Mouse (Mus musculus) splenic B cell, adult 2 months (primary cell): ENCODE measurements around the gene Wdr70.

ENCODE experiments used
- DNase-seq: peaks from one replicate; pipeline ENCODE4 v3.0.0-alpha.2; 2011; ENCODE audit warnings: low read depth, low spot score
- H3K27me3 ChIP-seq: 2 replicates; pipeline ENCODE4 v1.6.1; 2012; ENCODE audit warnings: mild to moderate bottlenecking, low read length, moderate library complexity, mixed read lengths; ENCODE audit not compliant: control insufficient read depth, poor library complexity, insufficient read depth, severe bottlenecking
- H3K36me3 ChIP-seq: 2 replicates; pipeline ENCODE4 v1.6.1; 2012; ENCODE audit warnings: mild to moderate bottlenecking, low read length, moderate library complexity, mixed read lengths; ENCODE audit not compliant: control insufficient read depth, poor library complexity, insufficient read depth, severe bottlenecking

Wdr70 gene

DNA sequence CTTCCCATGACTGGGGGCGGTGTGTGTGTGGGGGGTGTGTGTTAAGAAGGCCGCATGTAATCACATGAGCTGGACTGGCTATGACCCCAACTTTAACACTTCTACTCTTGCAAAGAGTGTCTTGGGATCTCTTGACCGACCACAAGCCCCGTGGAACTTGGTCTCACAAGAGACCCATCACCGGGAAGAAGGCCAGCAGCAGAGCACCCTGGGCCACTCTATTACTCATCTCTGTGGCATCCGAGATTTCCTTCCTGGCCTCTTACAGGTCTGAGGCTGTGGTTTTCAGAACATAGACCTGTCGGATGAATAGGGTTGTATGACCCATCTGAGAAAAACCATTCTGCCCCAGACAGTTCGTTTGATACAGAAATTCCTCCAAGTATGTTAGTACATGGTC, 212.4 kb downstream of the Wdr70 start:
- no peaks in the 10 kb centered on the region for H3K27me3 ChIP-seq
- H3K36me3 ChIP-seq, result peaks cover 5% of the 10 kb centered on the region
- no peak for DNase-seq

DNA sequence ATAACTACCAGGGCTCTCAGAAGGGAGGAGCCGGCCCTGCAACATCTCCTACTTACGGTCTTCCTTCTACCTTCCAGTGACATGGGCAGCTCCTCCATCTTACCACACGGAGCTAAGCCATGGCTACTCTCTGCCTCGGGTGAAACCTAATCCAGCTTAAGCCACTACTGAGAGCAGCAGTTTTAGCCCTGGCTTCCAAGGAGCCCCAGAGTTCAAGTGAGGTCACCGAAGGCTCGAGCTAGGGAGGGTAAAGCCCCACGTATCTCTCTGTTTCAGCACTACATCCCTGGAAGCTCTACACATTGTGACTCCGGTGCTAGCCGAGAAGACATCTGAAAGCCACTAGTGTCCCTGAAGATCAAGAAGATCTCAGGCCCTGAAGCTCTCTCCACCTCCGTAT, 213.9 kb downstream of the Wdr70 start:
- no peaks in the 10 kb centered on the region for H3K27me3 ChIP-seq
- peaks cover 5% of the 10 kb centered on the region for H3K36me3 ChIP-seq
- DNase-seq, result no peak

DNA sequence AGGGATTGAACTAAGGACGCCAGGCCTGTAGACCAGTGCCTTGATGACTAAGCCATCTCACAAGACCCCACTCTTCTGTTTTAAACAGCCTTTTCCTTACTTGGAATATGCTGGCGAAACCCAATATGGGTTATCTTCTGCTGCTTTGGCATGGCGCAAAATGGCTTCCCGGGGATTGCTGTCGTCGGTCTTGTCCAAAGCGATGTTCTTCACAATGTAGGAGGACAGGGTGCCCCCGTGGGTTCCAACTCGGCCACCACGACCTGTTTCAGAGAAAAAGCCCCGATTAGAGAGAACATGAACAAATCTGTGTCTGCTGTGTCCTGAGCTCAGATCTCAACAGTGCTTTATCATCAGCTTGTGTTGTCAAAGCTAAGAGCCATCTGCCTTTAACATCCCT, 214.8 kb downstream of the Wdr70 start:
- no peak for DNase-seq
- Histone ChIP-seq H3K36me3 (peaks cover 5% of the 10 kb centered on the region), H3K27me3 (no peaks in the 10 kb centered on the region)

DNA sequence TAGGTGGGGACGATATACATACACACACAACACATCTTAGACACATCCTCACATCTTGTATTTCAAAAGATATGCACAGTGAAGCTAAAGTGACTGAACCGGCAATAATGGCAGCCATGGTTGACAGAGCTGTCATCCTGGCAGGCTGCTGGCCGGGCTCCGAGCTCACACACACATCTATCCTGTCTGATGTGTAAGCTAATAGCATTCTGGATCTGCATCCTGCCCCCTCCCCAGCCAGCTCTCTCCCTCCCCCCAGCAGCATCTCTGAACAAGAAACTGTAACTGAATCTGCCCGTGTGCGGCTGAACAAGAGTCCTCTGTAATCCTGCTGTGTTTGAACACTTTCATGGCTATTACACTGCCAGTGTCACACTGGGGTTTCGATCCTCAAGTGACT, 219.1 kb downstream of the Wdr70 start:
- H3K27me3 ChIP-seq, result no peaks in the 10 kb centered on the region
- peaks cover 3% of the 10 kb centered on the region for H3K36me3 ChIP-seq
- no peak for DNase-seq

DNA sequence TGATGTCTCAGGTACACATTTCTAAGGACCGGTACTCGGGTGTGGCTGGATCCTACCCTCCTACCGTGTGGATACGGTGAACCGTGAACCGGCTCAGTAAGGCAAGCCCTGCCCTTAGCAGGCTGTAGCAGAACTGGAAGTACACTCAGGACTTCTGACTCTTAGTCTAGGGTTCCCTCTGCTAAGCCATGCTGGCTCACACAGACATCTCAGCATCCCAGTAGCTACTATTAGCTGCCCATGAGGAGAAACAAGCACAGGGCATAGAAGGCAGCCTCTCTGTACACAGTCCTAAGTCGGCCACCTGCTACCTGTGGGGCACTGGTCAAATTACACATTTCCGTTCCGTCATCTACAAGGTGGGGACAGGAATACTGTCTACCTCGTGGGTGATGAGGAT, 220.1 kb downstream of the Wdr70 start:
- H3K36me3 ChIP-seq, result peaks cover under 1% of the 10 kb centered on the region; the same call in 1 of the 2 replicates
- DNase-seq, result no peak
- H3K27me3 ChIP-seq, result no peaks in the 10 kb centered on the region

DNA sequence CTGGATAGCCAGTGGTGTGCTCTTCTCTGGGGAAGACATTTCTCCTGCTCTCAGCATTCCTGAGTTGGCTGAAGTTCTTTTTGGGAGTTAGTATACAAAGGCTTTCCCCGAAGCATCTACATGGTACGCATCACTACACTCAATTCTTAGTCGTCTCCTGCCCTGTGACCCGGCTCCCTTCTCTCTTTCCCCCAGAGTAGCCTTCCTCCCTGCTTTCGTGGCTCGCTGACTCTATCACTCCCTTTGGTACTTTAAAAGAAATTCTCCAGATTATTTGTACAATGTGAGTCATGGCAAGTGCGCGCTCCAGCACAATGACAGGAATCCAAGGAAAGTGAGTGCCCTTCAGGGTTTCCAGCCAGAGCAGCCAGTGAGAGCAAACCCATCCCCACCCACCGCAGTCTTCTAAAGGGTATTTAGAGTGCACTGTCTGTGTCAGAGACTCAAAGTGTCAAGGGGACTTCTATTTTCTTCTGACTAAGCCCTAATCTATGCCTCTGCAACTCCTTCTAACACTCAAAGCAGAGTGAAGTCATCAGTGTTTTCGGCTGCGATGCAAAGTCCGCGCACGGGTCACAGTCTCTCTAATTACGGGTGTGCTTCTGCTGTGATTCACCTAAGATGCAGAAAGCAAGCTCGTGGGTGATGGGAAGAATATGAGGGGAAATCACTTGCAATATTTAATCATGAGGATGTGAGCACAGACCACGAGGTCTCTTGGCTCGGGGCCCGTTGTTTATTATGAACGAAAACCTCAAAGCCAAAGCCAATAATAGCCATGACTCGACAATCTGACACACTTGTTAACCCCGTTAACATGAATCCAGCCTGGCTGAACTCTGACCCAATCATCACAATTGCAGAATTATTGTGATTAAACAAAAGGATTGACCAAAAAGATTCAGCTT, 221.2 kb downstream of the Wdr70 start:
- Histone ChIP-seq H3K36me3 (no peaks in the 10 kb centered on the region), H3K27me3 (no peaks in the 10 kb centered on the region)
- DNase-seq, result no peak

DNA sequence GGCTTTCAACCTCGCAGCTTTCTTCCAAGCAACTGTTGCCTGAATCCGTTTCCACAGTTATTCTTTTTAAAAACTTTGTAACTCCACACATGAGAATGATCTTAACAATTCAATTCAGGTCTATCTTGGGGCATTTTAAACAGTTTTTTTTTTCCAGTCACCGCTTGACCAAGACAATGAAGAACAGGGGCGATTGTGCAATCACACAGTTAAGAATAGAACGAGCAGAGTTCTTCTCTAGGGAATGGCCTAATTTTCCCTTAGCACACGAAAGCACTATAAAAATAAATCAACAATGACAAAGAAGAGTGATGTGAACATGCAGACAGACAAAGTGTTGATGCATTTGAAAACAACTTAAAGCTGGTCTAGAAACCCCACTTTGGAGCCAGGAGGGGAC, 223.1 kb downstream of the Wdr70 start:
- DNase-seq, result no peak
- H3K27me3 ChIP-seq, result no peaks in the 10 kb centered on the region
- H3K36me3 ChIP-seq, result no peaks in the 10 kb centered on the region

DNA sequence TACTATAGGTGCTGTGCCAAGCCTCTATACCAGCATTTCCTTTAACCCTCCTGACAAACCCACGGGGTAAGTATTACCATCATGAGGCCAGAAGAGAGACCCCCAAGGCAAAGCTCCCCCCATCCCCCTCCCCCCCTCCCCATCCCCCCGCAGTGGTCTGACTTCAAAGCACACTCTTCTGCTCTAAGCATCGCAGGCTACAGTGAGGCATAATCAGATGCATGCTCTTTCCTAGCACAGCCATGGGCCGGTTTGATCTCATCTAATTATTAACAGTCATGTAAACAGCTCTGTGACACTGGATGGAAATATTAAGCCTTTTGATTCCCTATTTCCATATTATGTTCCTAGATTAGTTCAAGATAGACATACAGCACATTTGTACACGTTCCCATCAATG, 226.5 kb downstream of the Wdr70 start:
- no peaks in the 10 kb centered on the region for H3K27me3 ChIP-seq
- no peak for DNase-seq
- no peaks in the 10 kb centered on the region for H3K36me3 ChIP-seq

DNA sequence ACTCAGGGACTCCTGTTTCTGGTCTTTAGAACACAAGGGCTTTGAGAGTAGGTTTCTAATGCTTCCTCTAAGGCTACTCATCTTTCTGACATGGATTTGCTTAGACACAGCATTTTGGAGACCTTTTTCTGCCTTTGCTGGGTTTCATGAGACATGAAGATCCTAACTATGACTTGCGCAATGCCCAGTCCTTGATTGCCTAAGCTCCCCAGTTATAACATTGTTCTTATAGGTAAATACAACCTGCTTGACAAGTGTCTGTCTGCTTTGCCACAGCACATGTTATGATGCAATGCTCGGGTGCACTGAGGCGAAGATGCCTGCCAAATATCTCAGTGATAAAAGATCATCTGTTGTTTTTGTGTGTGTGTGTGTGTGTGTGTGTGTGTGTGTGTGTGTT, 233.7 kb downstream of the Wdr70 start:
- Histone ChIP-seq H3K36me3 (no peaks in the 10 kb centered on the region), H3K27me3 (no peaks in the 10 kb centered on the region)
- DNase-seq, result no peak

DNA sequence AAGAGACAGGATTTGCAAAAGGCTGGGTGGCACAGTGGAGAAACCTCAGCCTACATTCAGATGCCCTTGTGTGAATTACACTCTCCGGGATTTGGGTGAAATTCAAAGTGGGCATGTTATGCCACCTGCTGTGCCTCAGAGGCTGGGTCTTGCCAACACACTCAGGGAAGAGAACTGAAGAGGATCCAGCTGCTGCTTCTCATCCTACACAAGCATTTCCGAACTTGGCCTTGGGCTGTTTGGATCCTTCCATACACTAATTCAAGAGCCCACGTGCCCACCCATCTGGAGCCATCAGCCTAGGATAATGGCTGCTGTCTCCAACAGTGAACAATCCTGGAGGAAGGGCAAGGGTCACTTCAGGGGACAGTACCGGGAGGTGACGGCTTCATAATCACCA, 235.7 kb downstream of the Wdr70 start:
- no peak for DNase-seq
- H3K36me3 ChIP-seq, result no peaks in the 10 kb centered on the region
- H3K27me3 ChIP-seq, result no peaks in the 10 kb centered on the region

DNA sequence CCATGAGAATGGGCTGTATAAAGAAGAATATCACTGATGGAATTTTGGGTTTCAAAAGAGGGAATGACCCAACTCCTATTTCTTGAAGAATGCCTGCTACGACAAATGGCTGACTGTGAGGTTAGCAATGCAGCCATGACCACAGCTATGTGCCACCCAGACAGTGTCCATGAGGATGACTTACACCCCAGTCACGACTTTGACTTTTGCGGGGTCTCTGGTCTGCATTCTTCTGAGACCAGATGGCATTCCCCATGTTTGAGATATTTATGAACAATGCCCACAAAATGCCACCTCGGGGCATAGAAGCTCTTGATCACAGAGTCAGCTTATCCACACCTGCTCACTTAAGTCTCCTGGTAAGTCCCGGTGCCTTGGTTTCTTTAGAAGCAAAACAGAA, 236.1 kb downstream of the Wdr70 start:
- DNase-seq, result no peak
- Histone ChIP-seq H3K27me3 (no peaks in the 10 kb centered on the region), H3K36me3 (no peaks in the 10 kb centered on the region)

DNA sequence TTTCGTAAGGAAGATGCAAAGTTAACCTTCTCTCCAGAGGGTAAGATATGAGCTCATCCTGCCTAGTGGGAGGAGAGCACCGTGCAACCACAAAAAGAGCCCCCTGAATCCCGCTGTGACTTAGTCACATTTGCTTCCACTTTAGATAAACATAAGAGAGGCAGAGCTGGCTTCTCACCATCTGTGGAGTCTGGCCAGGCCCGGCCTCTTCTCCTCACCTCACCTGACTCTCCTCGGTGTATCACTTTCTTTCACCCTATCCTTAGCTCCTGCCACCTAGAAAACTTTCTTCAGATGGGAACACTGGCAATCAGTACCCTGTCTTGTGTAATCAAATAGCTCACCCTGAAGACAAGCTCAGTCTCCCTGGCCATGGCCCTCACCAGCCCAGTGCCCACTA, 240.2 kb downstream of the Wdr70 start:
- Histone ChIP-seq H3K36me3 (no peaks in the 10 kb centered on the region), H3K27me3 (no peaks in the 10 kb centered on the region)
- DNase-seq, result no peak

DNA sequence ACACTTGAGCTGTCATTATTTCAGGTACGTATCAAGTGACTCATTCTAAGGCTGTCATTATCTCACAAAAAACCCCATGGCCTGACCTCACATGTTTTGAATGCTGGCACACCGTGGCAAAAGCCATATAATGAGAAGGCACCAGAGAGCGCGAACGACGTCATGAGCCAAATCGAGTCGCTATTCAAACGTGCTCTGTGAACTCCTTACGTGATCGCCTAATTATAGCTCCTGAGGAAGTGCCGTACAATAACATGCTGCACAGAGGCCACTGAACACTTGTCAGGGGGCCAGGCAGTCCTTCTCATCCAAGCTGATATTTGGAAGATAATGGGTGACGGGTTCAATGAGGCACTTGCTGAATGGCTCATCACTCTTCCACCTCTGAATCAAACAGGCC, 241.6 kb downstream of the Wdr70 start:
- no peaks in the 10 kb centered on the region for H3K36me3 ChIP-seq
- no peak for DNase-seq
- H3K27me3 ChIP-seq, result no peaks in the 10 kb centered on the region

DNA sequence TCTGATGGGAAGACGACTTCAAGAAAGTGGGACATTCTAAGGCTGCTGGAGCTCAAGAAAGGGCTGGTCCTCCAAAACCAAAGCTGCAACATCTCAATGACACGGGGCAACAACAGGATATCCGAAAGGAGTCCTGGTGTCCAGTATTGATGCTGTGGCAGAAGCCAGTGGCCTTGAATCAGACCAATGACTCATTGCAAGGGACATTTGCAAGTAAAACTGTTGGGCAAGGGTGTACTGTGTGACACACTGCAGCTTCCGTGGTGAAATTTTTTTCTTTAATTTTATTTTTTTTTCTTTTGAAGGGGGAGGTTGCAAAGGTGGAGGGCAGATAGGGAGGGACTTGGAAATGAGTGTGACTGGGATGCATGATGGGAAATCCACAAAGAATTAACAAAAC, 256.6 kb downstream of the Wdr70 start:
- no peaks in the 10 kb centered on the region for H3K36me3 ChIP-seq
- no peak for DNase-seq
- no peaks in the 10 kb centered on the region for H3K27me3 ChIP-seq

DNA sequence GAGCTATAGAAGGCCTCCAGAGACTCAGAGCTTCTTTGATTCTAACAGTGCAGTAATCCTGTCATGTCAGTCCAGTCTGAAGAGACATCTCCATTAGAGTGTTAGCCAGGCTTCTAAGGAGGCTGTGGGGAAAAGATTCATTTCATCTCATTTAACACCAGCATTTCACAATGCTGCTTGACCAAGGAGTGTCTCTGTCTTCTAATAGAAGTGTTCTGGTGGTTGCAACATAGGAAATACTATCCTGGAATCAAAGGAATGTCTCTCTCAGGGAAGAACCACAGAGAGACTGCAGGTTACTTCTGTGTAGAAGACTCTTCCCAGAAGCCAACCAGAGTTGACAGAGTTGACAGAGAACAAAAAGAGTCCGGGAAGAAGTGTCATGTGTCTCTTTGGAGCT, 257.3 kb downstream of the Wdr70 start:
- no peak for DNase-seq
- H3K27me3 ChIP-seq, result no peaks in the 10 kb centered on the region
- no peaks in the 10 kb centered on the region for H3K36me3 ChIP-seq

DNA sequence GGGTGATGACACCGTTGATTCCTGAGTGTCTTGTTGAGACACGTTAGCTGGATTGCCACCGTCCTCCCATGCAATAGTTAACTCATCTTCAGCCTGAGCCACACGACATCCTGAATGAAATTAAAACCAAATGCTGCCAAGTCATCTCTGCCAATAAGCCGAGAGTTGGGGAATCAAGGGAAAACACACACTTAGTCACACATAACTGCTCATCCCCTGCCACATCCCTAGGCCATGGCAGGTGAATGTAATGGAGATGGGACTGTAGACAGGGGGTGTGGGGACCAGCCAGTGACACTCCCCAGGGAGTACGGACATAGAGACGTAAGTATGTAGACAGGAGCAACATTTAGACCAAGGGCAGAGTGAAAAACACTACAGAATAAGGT, 260.1 kb downstream of the Wdr70 start:
- Histone ChIP-seq H3K27me3 (no peaks in the 10 kb centered on the region), H3K36me3 (no peaks in the 10 kb centered on the region)
- DNase-seq, result no peak
